Mouse (Mus musculus): ENCODE measurements at regions not wholly inside any gene's neighbourhood (a gene's known extent, or its start where the extent isn't known, plus 50 kb on each side); places are given as distances from the start of the nearest gene placed in this dataset.

DNA sequence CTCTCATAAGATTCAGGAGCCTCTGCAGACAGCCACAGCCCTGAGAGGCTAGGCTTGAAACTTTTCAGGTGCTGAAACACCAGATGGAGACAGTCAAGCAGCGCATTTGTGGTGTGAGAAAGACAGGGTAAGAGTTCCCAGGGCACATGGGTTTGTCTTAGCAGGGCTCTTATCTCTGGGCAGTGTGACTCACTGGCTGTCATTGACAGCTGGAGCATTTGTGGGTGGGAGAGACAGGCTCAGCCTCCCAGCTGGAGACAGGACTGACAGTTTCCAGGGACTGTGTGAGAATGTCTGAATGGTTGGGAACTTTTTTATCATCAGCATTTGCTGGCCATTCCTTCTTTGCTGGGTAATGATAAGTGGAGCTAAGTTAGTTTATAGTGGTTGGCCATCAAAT is 53.9 kb upstream of the Vav3 start:
- H3K27ac ChIP-seq (replicated peaks; ENCODE audit: low read depth, low read length): no peak overlapping the region
- H3K4me1 ChIP-seq (ENCODE audit: control insufficient read depth, insufficient read depth, insufficient read length, low read length): no peaks in the 10 kb centered on the region
- H3K4me3 ChIP-seq (ENCODE audit: insufficient read depth, low read depth, low read length): no peak overlapping the region

Data from brown adipose tissue, adult 24 weeks (tissue).